Mouse (Mus musculus) E14TG2a.4 (cell line): Measurements from ENCODE around the gene Mterf1b.
"Not testable (repeated sequence)": the region's sequence is repeated elsewhere in the genome, so short reads cannot be mapped to it uniquely, and the experiment has no call there.

Experiments used
- H3K27me3 ChIP-seq: 2 replicates; pipeline ENCODE4 v1.6.1; 2014; ENCODE audit warnings: low read length, control low read depth; ENCODE audit not compliant: insufficient read depth
- H3K36me3 ChIP-seq: 2 replicates; pipeline ENCODE4 v1.6.1; 2014; ENCODE audit warnings: low read length, control low read depth; ENCODE audit not compliant: insufficient read depth
- H3K4me1 ChIP-seq: replicated peaks from 2 replicates; pipeline ENCODE4 v1.6.1; 2014; ENCODE audit warnings: low read depth, low read length, control low read depth
- H3K4me3 ChIP-seq: replicated peaks from 2 replicates; pipeline ENCODE4 v1.5.1; 2014; ENCODE audit warnings: mild to moderate bottlenecking, low read length
- H3K9me3 ChIP-seq: 2 replicates; pipeline ENCODE4 v1.6.1; 2014; ENCODE audit warnings: low read length, control low read depth
- CTCF ChIP-seq: conservative IDR thresholded peaks from 2 replicates; pipeline ENCODE4 v1.5.1; 2014; ENCODE audit warnings: low read length
- NANOG ChIP-seq: IDR thresholded peaks from 2 replicates; pipeline ENCODE4 v1.6.1; 2014; ENCODE audit warnings: borderline replicate concordance, low read length, mixed read lengths
- POU5F1 ChIP-seq: IDR thresholded peaks from 2 replicates; pipeline ENCODE4 v1.6.1; 2014; ENCODE audit warnings: low read length, borderline replicate concordance

Gene Mterf1b

DNA sequence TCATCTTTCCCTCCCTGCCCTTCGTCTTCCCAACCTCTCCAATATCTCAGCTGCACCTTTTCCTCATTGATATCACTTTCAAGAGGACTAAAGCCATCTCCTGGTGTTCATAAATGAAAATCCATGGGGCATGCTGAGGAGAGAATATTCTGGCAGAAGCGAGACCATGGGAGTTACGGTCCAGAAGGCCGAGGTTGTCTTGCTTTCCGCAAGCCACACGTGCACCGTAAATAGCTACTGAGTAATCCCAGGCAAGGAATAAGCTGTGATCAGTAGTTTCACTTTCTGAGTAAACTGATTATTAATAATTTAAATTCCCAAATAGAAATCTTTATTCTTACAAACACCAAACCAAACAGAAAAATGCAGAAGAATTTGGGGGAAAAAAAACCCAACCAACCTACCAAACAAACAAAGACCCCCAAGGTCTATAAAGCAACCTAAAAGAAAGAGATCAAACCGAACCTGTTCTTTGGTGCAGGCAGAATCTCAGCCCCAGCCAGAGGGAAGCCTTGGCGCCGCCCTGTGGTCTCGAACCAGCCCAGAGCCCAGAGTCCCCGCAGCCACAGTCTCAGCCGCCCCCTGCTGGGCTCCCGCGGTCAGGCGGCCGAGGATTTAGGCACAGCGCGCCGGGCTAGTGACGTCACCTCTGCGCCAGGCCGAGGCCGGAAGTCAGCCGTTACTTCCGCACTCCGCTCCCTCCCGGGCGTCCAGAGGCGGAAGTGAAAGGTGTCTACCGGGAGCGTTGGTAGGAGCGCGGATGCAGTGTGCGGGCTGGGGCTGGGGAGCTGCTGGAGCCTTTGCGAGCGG, at the start of gene Mterf1b:
TSS of gene Mterf1b (plus strand) at position 697 of the 810 bp plus-strand sequence.
- H3K4me1 ChIP-seq = peaks cover 21% of the 10 kb centered on the region
- H3K27me3 ChIP-seq = not testable (repeated sequence)
- H3K4me3 ChIP-seq = peak within 1 kb of the TSS; percentile 80

DNA sequence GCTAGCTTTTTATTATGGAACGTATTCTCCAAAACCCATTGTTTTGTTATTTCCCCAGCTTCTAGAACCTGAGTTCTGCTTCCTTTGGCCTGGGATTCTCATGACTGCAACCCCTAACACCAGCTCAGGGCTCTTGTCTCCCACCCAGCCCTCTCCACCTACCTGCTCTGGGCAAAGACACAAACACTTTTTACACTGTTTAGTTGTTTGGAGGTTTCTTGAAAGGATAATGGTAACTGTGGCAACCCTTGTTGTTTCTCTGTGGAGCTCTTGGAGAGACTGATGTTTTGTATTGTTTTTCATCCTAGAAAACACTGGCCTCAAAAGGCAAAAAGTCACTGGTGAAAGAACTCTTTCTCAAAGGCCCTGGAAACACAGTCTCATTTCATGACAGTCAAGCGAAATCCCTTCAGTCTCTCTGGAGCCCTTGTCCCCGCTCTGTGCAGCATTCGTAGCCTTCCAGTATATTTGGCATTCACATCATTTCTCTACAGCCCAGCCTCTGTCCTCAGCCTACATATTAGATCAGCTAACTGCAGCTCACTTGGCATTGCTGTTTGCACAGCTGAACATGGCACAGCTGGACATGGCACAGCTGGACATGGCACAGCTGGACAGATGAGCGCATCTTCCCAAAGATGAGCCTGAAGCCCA, 32.6 kb upstream of the Mterf1b start:
- H3K27me3 ChIP-seq, H3K4me1 ChIP-seq, H3K36me3 ChIP-seq, H3K4me3 ChIP-seq: not testable (repeated sequence)
- peaks cover 11% of the 10 kb centered on the region for H3K9me3 ChIP-seq

More for the DNA sequence above, at the start of gene Mterf1b:
- H3K36me3 ChIP-seq, H3K9me3 ChIP-seq: not testable (repeated sequence)

DNA sequence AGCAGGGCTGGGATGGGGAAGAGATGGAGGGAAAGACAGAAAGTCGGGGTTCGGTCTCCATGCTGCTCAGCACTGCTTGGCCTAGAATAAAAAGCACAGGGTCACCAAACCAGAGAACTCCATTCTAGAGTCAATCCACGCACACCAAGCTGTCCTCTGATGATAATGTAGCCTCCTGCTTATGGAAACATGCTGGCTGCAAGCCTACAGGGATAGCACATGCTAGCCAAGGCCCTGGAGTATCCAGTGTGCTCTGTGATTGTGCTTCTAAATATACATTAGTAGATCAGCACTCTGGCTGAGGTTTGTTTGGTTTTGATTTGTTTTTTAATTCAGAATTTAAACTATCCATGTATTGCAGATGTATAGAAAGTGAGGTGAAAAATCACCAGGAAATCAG, 30.6 kb upstream of the Mterf1b start:
- TF ChIP-seq POU5F1 (no peak), NANOG (no peak), CTCF (no peak)
- Histone ChIP-seq H3K27me3 (no peaks in the 10 kb centered on the region), H3K4me1 (no peaks in the 10 kb centered on the region), H3K4me3 (no peak overlapping the region), H3K9me3 (peaks cover 18% of the 10 kb centered on the region), H3K36me3 (no peaks in the 10 kb centered on the region)

DNA sequence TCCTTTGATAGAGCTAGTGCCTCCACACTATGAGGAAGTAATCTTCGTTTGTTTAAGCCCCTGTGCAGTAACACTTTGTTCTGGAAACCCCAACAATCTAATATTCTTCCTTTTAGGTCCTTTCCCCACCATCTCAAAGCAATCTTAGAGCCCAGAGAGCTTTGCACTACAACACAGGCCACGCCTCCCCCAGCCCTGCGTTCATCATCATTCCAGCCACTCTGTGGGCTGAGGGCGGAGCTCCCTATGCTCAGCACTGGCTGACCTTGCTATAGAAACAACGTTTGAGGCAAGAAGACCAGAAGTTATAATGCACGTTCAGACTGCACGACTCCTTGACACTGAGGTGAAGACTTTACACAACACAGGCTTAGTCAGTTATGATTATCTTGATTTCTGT, 29.7 kb upstream of the Mterf1b start:
- Histone ChIP-seq H3K36me3 (no peaks in the 10 kb centered on the region), H3K4me1 (no peaks in the 10 kb centered on the region), H3K27me3 (no peaks in the 10 kb centered on the region), H3K4me3 (no peak overlapping the region), H3K9me3 (peaks cover 18% of the 10 kb centered on the region)
- no peak for TF ChIP-seq NANOG
- TF ChIP-seq POU5F1 = no peak
- TF ChIP-seq CTCF = no peak

DNA sequence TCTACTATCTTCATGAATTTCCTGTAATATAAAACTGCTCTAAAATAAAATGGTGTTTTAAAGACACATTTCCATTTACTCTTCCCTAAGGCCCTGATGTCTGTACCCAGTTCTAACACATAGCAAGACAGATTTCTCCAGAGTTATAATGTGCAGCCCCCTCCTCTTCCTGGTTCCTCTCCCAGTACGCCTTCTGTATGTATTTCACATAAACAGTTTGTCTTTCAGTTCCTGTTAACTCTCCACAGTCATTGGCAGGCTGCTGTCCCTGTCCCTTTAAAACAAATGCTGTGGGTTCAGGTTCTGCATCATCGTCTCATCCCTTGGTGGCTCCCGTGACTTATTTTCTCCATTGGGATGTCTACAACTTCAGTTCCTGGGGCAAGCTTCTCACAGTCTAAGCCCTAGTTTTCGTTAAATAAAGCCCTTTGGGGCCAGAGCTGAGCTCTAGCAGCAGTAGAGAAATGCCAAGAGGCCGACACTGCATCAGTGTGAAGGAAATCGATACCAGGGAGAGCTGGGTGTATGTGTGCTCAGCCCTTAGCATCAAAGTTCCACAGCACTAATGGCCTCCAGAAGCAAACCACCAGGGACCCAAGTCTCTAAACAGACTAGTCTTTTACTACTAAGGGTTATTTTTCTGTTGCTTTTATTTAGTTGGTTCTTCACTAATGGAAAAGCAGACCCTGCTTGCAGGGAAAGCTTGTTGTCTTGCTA, 24.2 kb upstream of the Mterf1b start:
- H3K9me3 ChIP-seq = peaks cover 18% of the 10 kb centered on the region
- not testable (repeated sequence) for H3K4me1 ChIP-seq, H3K27me3 ChIP-seq, H3K36me3 ChIP-seq, H3K4me3 ChIP-seq

DNA sequence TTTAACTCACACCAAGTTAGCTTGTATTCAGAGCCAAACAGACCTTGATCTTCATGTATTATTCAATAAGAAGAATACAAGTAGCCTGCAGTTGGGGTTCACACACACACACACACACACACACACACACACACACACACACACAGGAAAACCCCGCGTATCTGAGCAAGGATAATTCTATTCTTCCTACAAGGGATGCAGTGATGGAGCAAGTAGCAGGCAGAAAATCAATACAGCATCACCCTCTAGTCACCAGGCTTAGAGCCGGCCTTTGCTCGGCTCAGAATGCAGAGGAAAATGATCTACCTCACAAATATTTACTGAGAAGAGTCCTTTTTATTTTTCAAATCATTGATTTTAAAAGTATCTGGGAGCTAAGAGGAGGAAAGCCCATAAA, 23.6 kb upstream of the Mterf1b start:
- H3K27me3 ChIP-seq, H3K36me3 ChIP-seq, H3K4me1 ChIP-seq, H3K4me3 ChIP-seq: not testable (repeated sequence)
- peaks cover 16% of the 10 kb centered on the region for H3K9me3 ChIP-seq

DNA sequence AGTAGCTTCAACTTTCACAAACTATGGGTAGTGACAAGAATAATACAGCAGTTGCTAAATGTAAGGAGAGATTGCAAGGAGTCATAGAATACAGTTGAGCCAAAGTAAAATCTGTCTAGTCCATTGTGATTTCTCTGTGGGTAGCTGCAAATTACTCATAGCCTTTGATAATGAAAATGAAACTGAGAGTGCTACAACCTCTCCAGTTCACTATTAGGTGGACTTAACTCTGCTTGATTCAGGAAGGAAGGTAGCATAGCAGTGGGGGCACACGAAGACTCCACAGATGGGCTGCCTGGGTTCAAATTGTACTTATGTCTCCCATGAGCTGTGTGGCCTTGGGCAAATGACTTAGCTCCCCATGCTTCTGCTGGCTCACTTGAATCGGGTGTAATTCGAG, 15.7 kb upstream of the Mterf1b start:
- H3K36me3 ChIP-seq, H3K27me3 ChIP-seq, H3K4me1 ChIP-seq, H3K4me3 ChIP-seq, H3K9me3 ChIP-seq: not testable (repeated sequence)

DNA sequence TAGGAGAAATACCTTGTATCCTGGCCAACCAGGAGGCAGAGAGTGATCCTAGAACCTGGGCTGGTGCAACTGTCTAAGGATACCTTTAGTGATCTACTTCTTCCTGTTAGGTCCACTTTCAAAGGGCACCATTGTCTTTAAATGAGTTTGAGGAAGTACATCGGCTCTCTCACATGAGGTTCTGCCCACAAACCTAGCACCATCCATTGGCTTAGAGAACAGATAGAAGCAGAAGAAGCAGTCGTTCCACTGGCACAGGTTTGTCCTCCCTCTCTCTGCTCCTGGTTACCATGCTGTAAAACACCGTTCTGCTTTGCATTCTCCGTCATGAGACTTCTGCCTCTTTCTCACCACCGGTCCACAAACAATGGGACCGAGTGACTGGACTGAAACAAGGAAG, 12.8 kb upstream of the Mterf1b start:
- Histone ChIP-seq H3K27me3 (peaks cover 3% of the 10 kb centered on the region; the same call in 1 of the 2 replicates), H3K9me3 (no peaks in the 10 kb centered on the region), H3K36me3 (no peaks in the 10 kb centered on the region), H3K4me3 (no peak overlapping the region), H3K4me1 (no peaks in the 10 kb centered on the region)
- TF ChIP-seq NANOG (no peak), POU5F1 (no peak), CTCF (no peak)

DNA sequence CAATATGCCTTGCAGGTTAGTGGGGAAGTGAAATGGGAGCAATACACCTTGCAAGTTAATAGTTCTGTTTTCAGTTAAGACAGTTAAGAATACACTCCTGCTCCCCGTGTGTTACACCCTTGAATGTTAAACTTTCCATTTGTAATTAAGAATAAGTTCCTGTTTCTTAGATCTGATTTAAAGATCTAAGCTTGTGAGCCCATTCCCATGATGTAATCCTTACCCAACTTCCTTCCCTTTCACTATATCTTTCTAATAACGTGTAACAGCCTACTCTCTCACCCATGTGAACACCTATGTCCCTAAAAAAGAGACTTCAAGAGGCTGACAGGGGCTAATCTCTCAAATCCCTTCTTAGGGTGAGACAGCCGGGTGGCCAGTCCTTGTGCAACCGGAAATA, 5.4 kb upstream of the Mterf1b start:
- H3K4me3 ChIP-seq = no peak overlapping the region
- no peak for TF ChIP-seq POU5F1

DNA sequence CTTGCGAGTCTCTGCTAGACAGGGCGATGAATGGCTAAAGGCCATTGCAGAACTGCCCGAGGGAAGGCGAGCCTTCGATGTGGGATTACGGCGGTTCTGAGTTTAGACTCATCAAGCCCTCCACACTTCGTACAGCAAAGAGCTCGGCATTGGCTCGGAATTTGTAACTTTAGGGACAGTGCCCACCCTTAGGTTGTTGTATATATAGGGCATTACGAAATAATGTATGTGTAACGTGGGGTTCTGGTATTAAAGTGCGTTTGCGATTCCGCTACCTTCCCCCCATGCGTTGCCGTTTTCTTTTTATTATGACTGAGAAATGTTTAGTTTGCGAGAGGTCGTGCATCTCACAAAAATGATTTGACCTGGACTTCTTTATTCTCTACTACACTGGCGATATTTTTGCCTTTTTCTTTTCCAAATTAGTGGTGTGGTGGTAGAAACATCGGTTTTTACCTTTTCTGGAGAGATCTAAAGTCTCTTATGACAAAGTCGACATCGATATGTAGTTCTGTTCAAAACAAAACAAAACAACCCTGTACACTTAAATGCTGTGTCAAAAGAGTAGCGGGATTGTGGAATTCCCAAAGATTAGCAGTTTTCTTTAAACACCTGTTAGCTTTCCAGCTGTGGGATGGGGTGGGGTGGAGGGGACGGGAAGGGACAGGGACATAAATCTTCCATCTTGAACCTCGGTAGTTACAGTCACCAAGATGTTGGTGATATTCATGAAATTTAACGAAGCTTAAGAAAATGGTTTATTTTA, 497 bp downstream of the Mterf1b start:
- H3K36me3 ChIP-seq, H3K27me3 ChIP-seq, H3K9me3 ChIP-seq: not testable (repeated sequence)
- peak overlapping the region; percentile 80 for H3K4me3 ChIP-seq
- H3K4me1 ChIP-seq = peaks cover 21% of the 10 kb centered on the region

More for the DNA sequence above, 5.4 kb upstream of the Mterf1b start:
- no peaks in the 10 kb centered on the region for H3K4me1 ChIP-seq
- H3K36me3 ChIP-seq = no peaks in the 10 kb centered on the region
- 0 out of 2 replicates have a peak, but pooled peaks cover 4% of the 10 kb centered on the region for H3K9me3 ChIP-seq
- no peaks in the 10 kb centered on the region for H3K27me3 ChIP-seq
